Mouse (Mus musculus): ENCODE measurements around the gene Mmp23. TPM values are rescaled to one million over a fixed set of nuclear protein-coding genes. Genes with fewer than 3 reads are reported as not detected.
"Not testable (repeated sequence)": the region's sequence is repeated elsewhere in the genome, so short reads cannot be mapped to it uniquely, and the experiment has no call there.

Gene Mmp23
- total RNA-seq (2021), result 1 to 10 TPM; 8.5 to 8.6 TPM

DNA sequence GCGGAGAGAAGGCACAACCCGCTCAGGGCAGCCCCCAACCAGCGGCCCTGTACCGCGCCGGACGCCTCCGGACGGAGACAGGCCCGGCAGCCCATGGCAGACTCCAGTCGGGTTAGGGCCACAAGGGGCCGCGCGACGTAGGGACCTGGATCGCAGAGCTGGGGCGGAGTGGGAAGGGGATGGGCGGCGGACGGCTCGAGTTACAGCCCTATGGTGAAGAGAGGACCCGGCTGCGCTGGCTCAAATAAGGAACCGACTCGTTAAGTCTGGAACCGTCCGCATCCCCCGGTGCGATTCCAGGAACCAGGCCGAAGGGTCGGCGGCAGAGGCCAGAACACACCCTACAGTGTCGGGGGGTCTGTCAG lies at the start of gene Mmp23:
Mmp23 (minus strand) TSS at position 299 of the 365 bp plus-strand sequence.
- DNase-seq (ENCODE audit: low spot score), result peak; percentile 61
- intact Hi-C loops (cut with DNase I), result no loop called here

DNA sequence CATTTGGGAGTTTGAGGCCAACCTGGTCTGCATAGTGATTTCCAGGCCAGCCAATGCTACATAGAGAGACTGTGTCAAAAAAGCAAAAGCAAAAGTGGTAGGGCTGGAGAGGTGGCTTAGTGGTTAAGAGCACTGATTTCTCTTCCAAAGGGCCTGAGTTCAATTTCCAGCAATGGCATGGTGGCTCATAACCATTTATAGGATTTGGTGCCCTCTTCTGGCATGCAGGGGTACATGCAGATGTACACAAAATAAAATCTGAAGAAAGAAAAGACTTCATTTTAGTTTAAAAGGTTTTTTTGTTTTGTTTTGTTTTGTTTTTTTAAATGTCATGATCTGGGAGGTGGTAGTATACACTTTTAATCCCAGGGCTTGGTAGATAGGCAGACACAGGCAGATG lies 47.2 kb upstream of the Mmp23 start:
- intact Hi-C loops (cut with DNase I), result no loop called here
- no peak for DNase-seq (ENCODE audit: low spot score)

DNA sequence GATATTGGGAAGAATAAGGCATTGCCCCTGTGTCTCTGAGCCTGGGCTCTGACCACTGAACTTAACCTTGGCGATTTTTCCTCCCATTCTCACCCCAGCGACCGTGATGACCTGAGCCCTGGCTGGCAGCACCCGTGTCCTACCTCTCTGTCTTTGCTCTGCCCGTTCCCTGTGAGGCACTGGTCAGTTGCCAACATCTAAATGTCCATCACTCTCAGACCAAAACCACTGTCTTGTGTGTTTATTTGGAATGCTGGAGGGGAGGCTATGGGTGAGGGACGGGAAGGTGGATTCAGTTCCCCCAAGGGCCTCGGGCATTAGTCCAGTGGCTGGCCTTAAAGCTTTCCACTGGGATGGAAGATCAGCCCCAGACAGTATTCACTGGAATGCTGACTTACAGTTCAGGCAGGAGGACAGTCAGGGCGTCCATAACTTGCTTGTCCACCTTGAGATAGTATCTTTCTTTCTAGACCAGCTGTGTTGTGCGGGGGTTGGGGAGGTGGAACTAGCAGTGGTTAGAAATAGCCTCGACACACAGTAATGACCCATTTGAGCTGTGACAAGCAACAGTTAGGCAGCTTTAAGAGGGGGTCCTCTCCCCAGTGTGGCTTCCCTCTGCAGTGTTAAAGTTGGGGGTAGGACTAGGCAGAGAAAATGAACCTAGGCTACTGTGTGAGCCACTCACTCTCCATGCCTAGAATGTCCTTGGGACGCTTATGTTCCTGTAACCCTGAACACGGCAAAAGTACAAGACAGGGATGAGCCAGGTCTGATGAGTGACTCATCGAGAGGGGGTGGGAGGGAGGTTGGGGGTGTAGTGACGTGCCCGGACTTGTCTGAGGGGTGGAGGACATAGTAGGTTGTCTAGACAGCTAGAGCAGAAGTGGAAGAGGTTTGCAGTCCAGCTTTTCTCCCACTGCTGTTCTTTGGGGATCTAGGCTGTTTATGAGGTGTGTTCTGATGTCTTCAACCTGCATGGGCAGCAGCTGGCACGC lies 43.4 kb upstream of the Mmp23 start:
- no peak for DNase-seq (ENCODE audit: low spot score)
- intact Hi-C loops (cut with DNase I), result no loop called here

DNA sequence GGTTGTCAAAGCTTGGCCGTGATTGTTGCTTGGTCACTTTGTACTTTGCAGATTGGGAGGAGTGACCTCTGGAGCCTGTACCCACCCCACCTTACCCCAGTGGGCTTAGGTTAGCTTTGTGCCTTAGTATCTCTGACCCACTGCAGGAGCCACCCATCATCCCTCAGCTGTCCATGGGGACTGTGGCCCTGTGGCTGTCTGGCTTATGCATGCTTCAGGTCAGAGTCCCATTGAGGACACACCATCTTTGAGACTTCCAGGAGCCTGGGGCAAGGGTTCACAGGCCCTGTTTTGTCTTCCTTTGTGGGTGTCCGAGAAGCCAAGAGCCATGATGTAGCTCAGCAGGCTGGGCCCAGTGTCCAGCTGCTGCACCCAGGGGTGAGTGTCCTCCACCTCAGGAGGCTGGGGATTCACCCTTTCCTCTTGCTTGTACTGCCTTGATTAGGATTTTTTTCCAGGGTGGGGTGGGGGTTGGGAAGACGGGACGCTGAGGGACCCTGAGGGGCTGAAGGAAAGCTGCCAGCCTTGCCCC lies 42.4 kb upstream of the Mmp23 start:
- no peak for DNase-seq (ENCODE audit: low spot score)
- intact Hi-C loops (cut with DNase I), result no loop called here

DNA sequence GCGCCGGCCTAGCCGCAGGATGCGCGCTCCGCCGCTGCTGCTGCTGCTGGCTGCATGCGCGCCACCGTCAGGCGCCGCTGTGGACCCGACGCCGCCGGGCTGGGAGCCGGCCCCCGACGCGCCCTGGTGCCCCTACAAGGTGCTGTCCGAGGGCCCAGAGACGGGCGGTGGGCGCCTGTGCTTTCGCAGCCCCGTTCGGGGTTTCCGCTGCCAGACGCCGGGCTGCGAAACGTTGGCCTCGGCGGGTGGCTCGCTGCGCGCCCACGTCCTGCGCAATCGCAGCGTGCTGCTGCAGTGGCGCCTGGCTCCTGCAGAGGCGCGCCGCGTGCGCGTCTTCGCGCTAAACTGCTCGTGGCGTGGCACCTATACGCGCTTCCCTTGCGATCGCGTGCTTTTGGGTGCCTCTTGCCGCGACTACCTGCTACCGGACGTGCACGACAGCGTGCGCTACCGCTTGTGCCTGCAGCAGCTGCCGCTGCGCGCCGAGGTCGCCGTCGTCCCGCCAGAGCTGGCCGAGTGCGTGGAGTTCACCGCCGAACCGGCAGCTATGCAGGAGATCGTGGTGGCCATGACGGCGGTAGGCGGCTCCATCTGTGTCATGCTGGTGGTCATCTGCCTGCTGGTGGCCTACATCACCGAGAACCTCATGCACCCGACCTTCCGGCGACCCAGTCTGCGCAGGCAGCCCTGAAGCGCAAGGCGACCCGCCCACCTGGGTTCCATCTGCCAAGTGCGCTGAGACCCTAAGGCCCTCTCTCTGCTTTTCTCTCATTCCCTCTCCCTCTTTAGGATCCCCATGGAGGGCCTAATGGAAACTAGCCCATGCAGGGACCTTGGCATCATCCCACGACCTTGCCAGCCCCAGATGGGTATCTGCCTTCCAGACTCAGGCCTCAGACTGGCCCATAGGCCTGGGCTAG lies 41.6 kb upstream of the Mmp23 start:
- intact Hi-C loops (cut with DNase I), result no loop called here

DNA sequence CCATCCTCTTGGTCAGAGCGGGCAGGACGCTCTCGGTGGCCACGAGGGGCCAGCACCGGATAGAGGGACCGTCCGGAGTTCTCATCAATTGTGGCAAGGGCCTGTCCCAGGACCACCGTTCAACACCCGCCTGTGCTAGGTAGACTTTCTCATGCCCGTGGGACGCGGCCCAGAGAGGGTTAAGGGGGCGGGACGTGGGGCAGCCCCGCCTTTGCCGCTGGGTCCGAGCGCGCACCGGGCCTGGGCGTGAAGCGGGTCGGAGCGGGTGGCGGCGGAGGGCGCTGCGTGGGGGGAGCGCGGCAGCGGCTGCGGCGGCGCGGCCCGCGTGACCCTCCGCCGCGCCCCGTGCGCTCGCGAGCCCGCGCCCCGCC lies 40.9 kb upstream of the Mmp23 start, which contains the start of gene Fndc10:
Fndc10 (plus strand) TSS at position 232 of the 371 bp plus-strand sequence.
- DNase-seq (ENCODE audit: low spot score), result peak; percentile 28
- intact Hi-C loops (cut with DNase I), result no loop called here

More for the DNA sequence above, 41.6 kb upstream of the Mmp23 start:
- peak; percentile 21 for DNase-seq (ENCODE audit: low spot score)

DNA sequence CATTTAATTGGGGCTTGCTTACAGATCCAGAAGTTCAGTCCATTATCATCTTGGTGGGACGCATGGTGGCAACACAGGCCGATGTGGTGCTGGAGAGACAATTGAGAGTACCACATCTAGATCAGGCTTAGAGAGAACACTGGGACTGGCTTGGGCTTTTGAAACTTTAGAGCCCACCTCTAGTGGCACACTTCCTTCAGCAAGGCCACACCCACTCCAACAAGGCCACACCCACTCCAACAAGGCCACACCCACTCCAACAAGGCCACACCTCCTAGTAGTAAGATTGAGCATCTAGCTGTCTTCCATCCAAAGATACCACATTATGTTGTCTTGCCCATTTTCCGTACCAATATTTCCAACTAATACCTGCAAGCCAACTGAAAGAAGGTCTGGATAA lies 39.2 kb upstream of the Mmp23 start:
- DNase-seq (ENCODE audit: low spot score), result no peak
- intact Hi-C loops (cut with DNase I), result no loop called here

DNA sequence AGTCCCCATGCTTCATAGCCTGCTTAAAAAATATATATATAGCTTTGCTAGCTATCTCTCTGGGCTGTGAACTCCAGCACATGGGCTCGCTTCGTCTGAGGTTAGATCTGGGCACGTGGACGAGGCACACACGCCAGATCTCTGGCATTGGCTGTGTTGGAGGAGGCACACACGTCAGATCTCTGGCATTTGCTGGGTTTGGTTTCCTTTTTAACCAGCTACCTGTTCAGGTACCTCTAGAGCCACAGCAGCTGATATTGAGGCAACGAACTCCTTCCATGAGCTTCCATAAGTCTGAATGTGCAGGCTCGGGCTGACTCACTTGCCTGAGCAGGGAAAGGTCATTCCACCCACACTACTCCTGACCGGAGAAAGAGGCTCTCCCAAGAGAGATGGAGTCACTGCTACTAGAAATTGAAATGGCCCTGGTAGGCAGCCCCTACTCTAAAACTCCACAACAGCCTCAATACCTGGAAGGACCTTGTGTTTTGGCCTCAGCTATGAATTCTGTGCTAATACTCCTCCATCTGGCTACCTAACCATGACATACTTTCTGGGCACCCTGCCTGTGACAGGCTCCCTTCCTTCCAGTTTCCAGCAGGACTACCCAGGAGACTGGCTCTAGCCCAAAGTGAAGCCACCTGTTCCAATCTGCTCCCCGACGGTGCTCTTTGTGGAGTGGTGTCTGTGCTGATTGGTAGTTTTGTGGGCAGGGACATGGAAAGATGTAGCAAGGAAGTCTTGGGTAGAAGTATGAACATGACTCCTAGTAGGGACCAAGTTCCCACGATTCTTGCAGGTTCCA lies 37.6 kb upstream of the Mmp23 start:
- DNase-seq (ENCODE audit: low spot score), result no peak
- intact Hi-C loops (cut with DNase I), result no loop called here

DNA sequence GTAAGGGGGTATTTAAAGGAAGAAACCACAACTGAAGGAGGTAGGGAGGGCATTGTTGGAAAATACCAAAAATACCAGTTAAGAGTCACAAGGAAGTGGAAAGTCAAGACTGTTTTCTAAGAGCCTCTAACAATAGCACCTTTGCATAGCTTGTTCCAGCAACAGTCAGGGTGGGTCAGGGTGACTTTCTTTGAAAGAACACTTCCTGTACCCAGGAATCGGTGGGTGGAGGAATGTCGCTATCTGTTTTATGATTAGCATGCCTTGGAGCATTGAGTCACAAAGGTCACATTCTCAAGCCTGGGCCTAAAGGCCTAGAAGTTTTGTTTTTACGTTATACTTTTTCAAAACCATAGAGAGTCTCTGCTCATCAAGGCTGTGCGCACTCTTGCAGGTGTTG lies 34.6 kb upstream of the Mmp23 start:
- intact Hi-C loops (cut with DNase I); DNase-seq (ENCODE audit: low spot score): not testable (repeated sequence)

DNA sequence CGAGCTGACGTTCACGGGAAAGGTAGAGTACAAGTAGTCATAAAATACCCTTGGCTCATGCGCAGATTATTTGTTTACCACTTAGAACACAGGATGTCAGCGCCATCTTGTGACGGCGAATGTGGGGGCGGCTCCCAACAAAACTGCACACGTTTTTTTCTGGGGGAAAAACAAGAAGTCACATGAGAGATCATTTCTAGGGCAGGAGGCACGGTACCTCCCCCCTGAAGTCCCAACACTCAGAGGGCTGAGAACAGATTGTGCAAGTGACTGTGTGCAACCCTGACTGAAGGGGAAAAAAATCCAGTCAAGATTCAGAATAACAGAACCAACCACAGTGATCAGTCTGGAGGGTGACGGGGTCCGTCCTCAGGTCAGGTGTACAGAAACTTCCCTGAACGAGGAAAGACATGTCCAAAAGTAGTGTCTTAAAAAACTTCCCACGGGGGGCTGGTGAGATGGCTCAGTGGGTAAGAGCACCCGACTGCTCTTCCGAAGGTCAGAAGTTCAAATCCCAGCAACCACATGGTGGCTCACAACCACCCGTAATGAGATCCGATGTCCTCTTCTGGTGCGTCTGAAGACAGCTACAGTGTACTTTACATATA lies 30.6 kb upstream of the Mmp23 start:
- intact Hi-C loops (cut with DNase I); DNase-seq (ENCODE audit: low spot score): not testable (repeated sequence)

DNA sequence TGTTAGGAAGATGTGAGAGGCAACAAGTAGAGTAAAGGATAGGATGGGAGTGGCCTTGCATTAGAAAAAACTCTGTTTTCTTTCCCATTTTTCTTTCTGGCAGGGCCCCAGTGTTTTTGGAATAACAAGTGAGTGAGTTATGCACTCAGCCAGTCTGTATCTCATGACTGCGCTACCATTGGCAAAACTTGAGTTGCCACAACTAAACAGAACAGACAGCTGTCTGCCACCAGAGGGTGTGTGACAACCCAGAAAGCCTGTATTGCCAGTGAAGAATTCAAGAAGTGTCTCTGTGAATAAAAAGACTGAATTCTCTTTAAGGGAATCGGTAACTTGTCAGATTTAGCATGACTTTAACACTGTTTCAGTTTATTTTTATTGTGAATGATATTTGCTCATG lies 22.8 kb upstream of the Mmp23 start:
- intact Hi-C loops (cut with DNase I), result no loop called here
- no peak for DNase-seq (ENCODE audit: low spot score)

DNA sequence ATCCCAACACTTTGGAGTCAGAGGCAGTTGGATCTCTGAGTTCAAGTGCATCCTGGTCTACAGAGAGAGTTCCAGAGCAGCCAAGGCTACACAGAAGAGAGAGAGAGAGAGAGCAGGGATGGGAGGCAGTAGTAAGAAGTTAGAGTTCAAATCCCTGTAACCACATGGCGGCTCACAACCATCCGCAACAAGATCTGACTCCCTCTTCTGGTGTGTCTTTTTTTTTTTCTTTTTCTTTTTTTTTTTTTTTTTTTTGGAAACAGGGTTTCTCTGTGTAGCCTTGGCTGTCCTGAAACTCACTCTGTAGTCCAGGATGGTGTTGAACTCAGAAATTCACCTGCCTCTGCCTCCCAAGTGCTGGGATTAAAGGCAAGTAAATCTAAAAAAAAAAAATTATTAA lies 18.9 kb upstream of the Mmp23 start:
- intact Hi-C loops (cut with DNase I), result no loop called here
- DNase-seq (ENCODE audit: low spot score), result no peak

DNA sequence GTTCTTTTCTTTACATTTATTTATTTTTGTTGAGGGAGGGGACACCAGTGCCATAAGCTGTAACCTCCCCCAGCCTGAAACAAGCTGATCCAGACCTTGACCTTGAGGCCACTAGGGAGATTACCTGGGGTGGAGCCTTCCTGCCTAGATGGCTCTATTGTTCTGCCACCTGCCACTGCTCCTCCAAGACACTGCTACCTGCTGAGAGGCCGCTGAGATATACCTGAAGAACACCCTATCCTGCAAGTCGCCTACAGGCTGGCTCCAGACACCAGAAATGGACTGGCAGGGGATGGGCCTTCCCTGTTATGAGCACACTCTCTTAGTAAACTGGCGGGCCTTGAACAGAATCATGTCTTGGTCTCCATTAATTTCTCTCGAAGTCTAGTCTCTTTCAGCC lies 17.1 kb upstream of the Mmp23 start:
- intact Hi-C loops (cut with DNase I); DNase-seq (ENCODE audit: low spot score): not testable (repeated sequence)

DNA sequence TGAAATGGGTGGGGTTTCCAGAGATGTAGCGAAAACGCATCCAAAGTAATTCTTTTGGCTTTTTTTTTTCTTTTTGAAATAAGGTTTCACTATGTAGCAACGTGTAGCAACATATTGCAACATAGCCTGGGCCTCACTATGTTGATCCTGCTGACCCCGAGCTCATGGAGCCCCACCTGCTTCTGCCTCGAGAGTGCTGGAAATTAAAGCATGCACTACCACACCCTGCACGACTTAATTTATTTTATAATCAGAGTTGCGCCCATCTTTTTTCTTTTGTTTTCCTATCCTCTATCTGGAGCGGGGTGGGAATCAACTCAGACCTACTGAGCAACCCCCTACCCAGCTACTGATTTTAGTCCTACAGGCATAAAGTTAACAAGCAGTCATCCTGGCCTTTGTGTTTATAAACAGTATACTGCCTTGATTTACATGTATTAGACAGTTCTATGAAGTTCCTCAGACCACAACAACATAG lies 16.5 kb upstream of the Mmp23 start:
- intact Hi-C loops (cut with DNase I), result loop anchor here (5.0 kb wide), 1 partner anchor 42 kb away; no protein-coding TSS in a partner anchor
- no peak for DNase-seq (ENCODE audit: low spot score)

DNA sequence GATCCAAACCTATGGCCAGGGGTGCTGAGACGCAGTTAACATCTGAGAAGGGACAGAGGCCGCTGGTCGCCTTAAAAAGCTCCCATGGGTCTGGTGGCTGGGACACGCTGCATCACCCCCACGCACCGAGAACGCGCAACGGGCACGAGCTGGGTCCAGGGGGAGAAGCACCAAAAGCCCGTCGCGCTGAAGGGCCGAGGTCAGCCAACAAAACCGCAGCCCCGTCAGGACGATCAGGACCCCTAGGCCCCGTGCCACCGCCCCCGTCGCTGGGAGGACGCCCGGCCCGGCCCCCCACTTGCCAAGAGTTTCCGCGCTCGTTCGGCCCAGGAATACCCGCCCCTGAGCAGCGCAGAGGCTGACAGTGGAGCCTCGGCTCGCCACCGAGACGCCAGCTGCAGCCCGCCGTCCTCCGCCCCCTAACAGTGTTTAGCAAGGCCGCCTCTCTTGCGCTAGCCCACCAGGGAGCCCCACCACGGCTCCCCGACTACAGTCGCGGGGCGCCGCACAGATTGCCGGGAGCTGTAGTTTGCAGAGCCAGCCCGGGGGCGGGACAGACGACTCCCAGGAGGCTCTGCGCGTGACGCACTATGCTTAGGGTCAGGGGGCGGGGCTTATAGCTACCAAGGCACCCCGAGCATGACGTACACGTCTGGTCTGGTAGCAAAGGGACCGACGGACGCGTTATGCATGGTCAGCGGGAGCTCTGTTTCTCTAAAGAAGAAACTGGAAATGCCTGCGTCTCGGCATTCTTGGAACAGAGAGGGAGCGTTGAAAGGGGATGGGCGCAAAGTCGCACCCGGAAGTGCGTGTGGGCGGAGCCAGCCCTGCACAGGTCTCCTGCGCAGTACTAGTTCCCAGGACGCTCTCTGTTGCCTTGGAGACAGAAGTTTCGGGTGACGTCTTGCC lies 15.8 kb upstream of the Mmp23 start, which contains the start of gene Mib2:
Mib2 (minus strand) TSS at position 510 of the 909 bp plus-strand sequence.
- peak; percentile 94 for DNase-seq (ENCODE audit: low spot score)
- intact Hi-C loops (cut with DNase I), result loop anchor here (5.0 kb wide), 1 partner anchor 42 kb away; no protein-coding TSS in a partner anchor

DNA sequence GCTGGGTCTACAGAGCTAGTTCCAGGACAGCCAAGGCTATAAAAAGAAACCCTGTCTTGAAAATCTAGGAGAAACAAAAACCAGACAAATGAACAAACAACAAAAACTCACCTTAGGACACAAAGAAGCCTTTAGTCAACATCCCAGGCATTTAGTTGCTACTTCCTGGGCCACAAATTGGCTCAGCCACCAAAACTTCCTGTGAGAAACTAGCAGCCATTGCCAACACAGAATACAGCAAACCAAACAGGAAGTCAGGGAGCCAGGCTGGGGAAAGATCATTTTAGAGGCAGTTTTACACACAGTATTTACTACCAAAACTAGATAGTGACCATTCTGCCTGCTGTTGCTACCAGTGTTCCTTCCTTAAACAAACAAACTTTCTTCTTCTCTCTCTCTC lies 13.7 kb upstream of the Mmp23 start:
- intact Hi-C loops (cut with DNase I), result loop anchor here (5.0 kb wide), 1 partner anchor 40 kb away; no protein-coding TSS in a partner anchor

DNA sequence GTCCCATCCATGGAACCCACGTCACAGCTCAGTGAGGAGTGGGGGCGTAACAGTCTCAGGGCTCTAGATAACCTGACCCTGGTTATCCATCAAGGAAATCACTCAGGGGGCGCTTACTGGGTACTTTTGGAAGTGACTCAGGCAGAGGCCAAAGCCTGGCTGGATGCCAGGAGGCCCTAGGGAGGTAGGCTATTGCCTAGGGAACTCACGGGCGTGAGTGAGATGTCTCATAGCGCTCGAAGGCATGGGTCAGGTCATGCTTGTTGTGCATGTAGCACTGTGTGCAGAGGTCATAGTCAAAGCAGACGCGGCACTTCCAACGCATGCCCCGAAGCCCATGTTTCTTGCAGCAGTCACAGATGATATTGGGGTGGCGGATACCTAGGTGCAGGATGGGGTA lies 7.5 kb upstream of the Mmp23 start:
- no peak for DNase-seq (ENCODE audit: low spot score)
- intact Hi-C loops (cut with DNase I), result no loop called here

More for the DNA sequence above, 13.7 kb upstream of the Mmp23 start:
- no peak for DNase-seq (ENCODE audit: low spot score)

DNA sequence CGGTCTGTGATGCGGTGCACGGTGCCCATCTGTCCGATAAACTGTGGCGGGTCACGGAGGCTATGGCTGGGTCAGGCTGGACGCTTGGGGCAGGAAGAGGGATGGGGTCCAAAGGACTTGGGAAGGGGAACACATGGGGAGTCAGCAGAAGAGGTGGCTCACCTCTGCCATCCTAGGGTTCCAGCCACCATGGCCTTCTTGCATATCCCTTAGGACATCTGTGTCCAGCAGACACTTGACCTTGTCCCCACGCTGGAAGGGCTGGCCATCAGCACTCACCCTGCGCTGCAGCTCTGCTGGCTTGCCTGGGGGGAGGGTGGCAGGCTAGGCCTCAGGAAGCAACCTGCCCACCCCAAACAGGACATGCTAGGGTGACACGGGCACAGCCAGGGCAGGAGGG lies 5.8 kb upstream of the Mmp23 start:
- no peak for DNase-seq (ENCODE audit: low spot score)
- intact Hi-C loops (cut with DNase I), result no loop called here

All from heart, postnatal 25 days (tissue).